Mouse (Mus musculus) embryonic facial prominence, embryonic 15.5 days (tissue): ENCODE data around the gene Zfc3h1. TPM values are rescaled to one million over a fixed set of nuclear protein-coding genes. Genes with fewer than 3 reads are reported as not detected.

Source experiments
- ATAC-seq: fragments of 200-750 bp; cut with Nextera tagmentation; 2 replicates; pipeline ENCODE4 v1.8.0; 2017; ENCODE audit warnings: low read depth, moderate TSS enrichment; ENCODE audit not compliant: insufficient number of reproducible peaks, low FRiP score, low TSS enrichment
- H3K27ac ChIP-seq: fragments of 300-500 bp; sonication (generic); replicated peaks from 2 replicates; pipeline ENCODE4 v1.5.1; 2015; ENCODE audit warnings: mild to moderate bottlenecking, inconsistent platforms
- H3K27me3 ChIP-seq: fragments of 300-500 bp; sonication (generic); 2 replicates; pipeline ENCODE4 v1.6.1; 2015; ENCODE audit warnings: inconsistent platforms
- H3K36me3 ChIP-seq: fragments of 300-500 bp; sonication (generic); 2 replicates; pipeline ENCODE4 v1.6.1; 2015; ENCODE audit warnings: mild to moderate bottlenecking, inconsistent platforms
- H3K4me1 ChIP-seq: fragments of 300-500 bp; sonication (generic); 2 replicates; pipeline ENCODE4 v1.6.1; 2015; ENCODE audit warnings: inconsistent platforms
- H3K4me2 ChIP-seq: fragments of 300-500 bp; sonication (generic); replicated peaks from 2 replicates; pipeline ENCODE4 v1.6.1; 2015; ENCODE audit warnings: mild to moderate bottlenecking, inconsistent platforms
- H3K4me3 ChIP-seq: fragments of 300-500 bp; sonication (generic); replicated peaks from 2 replicates; pipeline ENCODE4 v1.5.1; 2015; ENCODE audit warnings: mild to moderate bottlenecking, inconsistent platforms
- H3K9ac ChIP-seq: fragments of 300-500 bp; sonication (generic); 2 replicates; pipeline ENCODE4 v1.6.1; 2015; ENCODE audit warnings: inconsistent platforms
- H3K9me3 ChIP-seq: fragments of 300-500 bp; sonication (generic); replicated peaks from 2 replicates; pipeline ENCODE4 v1.6.1; 2016; ENCODE audit warnings: inconsistent platforms
- WGBS: fragments of 180-500 bp; shearing (Covaris S2); methylation state at CpG from one replicate; pipeline ENCODE4 v1.1.7; 2015; 5-methylcytosine and 5-hydroxymethylcytosine counted together
- polyA plus RNA-seq: library from polyadenylated mRNA; unstranded; fragments of >200 nt; fragmentation: Nextera tagmentation; extraction: Ambion mirVana; gene quantifications from 2 replicates; pipeline ENCODE4 v1.2.1, GENCODE M21; 2015

Gene Zfc3h1
- polyA plus RNA-seq, 1 experiment from 2014 or later = 22.0 TPM

DNA sequence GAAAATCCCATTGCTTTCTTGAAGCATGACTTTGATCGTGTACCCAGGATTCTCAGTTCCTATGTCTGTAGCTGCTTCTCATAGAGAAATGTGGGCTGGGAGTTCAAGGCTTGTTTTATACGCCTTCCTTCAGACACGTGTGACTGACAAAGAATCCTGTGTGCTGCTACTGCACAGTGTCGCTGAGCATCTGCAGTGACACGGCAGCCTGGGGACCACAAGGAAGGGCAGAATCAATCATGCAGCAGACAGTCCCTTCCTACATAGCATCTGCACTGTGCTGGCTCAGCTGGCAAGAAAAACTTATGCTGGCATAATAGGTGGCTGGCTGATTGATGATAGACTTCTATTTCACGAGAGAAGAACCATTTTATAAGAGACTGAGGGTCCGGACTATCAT, 80.3 kb downstream of the Zfc3h1 start:
- 78% methylated on average over 7 of the region's 7 CpGs for WGBS
- H3K27me3 ChIP-seq = no peaks in the 10 kb centered on the region; the same call in 1 of the 2 replicates

GRCm38 (mm10) chr10:115465778-115466177, 81.0 kb downstream of the Zfc3h1 start:
- Histone ChIP-seq H3K36me3 (peaks cover 3% of the 10 kb centered on the region; the same call in 1 of the 2 replicates), H3K9ac (no peak overlapping the region), H3K27me3 (no peaks in the 10 kb centered on the region; the same call in 1 of the 2 replicates), H3K4me3 (no peak overlapping the region), H3K4me1 (no peaks in the 10 kb centered on the region), H3K27ac (no peak overlapping the region), H3K4me2 (no peak overlapping the region), H3K9me3 (no peaks in the 10 kb centered on the region)
- WGBS = 50% methylated on average over 6 of the region's 6 CpGs
- ATAC-seq = no peak

More for the DNA sequence above, 80.3 kb downstream of the Zfc3h1 start:
- Histone ChIP-seq H3K4me1 (no peaks in the 10 kb centered on the region), H3K9me3 (no peaks in the 10 kb centered on the region), H3K4me3 (no peak overlapping the region), H3K9ac (no peak overlapping the region), H3K27ac (no peak overlapping the region), H3K36me3 (peaks cover 3% of the 10 kb centered on the region; the same call in 1 of the 2 replicates), H3K4me2 (no peak overlapping the region)
- no peak for ATAC-seq

DNA sequence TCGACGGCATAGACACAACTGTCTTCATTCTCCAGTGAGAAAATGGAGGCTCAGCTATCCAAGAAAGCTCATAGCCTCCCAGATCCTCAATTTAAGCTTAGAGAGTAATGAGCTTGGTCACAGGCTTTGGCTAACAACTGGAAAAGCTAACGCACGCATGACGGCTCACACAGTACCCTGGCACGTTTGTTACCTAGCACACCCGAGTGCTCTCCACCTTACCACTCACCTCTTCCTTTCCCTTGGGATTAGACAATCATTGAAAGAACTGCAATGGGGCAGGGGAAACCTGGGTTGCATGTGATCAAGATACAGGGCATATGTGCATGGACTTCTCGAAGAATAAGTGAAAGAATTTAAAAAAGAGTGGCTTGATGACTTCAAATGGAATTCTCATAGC, 83.2 kb downstream of the Zfc3h1 start:
- ATAC-seq = no peak
- Histone ChIP-seq H3K4me1 (no peaks in the 10 kb centered on the region), H3K9ac (no peak overlapping the region), H3K36me3 (peaks cover 3% of the 10 kb centered on the region; the same call in 1 of the 2 replicates), H3K9me3 (no peaks in the 10 kb centered on the region), H3K27me3 (no peaks in the 10 kb centered on the region; the same call in 1 of the 2 replicates), H3K4me2 (no peak overlapping the region), H3K4me3 (no peak overlapping the region), H3K27ac (no peak overlapping the region)
- WGBS = 92% methylated on average over 8 of the region's 8 CpGs

DNA sequence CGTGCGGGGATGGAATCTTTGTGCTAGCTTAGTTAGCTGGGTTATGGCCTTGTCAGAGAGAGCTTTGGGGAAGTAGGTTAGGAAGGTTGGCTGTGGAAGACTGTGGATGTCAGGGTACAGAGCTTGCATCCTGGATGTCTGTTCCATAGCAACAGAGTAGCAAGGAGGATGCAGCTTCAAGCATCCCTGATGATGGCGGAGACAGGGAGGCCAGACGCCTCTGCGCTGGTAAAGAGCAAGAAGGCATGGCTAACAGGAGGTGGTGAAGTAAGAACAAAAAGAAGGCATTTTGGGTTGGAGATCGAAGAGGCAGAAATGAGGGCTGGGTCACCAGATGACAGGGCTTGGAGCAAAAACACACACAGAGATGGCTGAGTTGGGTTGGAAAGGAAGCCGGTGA, 83.9 kb downstream of the Zfc3h1 start:
- no peak overlapping the region for H3K27ac ChIP-seq
- H3K9me3 ChIP-seq = no peaks in the 10 kb centered on the region
- no peaks in the 10 kb centered on the region for H3K4me1 ChIP-seq
- no peak for ATAC-seq
- peaks cover 3% of the 10 kb centered on the region; the same call in 1 of the 2 replicates for H3K36me3 ChIP-seq
- no peaks in the 10 kb centered on the region; the same call in 1 of the 2 replicates for H3K27me3 ChIP-seq
- H3K4me3 ChIP-seq = no peak overlapping the region
- no peak overlapping the region for H3K4me2 ChIP-seq
- H3K9ac ChIP-seq = no peak overlapping the region
- WGBS = 67% methylated on average over 7 of the region's 7 CpGs

GRCm38 (mm10) chr10:115469040-115469439, 84.3 kb downstream of the Zfc3h1 start:
- no peaks in the 10 kb centered on the region; the same call in 1 of the 2 replicates for H3K27me3 ChIP-seq
- H3K4me2 ChIP-seq = no peak overlapping the region
- no peaks in the 10 kb centered on the region for H3K4me1 ChIP-seq
- no peak overlapping the region for H3K4me3 ChIP-seq
- H3K27ac ChIP-seq = no peak overlapping the region
- H3K9me3 ChIP-seq = no peaks in the 10 kb centered on the region
- WGBS = 42% methylated on average over 7 of the region's 7 CpGs
- ATAC-seq = no peak
- H3K36me3 ChIP-seq = peaks cover under 1% of the 10 kb centered on the region; the same call in 1 of the 2 replicates
- no peak overlapping the region for H3K9ac ChIP-seq

DNA sequence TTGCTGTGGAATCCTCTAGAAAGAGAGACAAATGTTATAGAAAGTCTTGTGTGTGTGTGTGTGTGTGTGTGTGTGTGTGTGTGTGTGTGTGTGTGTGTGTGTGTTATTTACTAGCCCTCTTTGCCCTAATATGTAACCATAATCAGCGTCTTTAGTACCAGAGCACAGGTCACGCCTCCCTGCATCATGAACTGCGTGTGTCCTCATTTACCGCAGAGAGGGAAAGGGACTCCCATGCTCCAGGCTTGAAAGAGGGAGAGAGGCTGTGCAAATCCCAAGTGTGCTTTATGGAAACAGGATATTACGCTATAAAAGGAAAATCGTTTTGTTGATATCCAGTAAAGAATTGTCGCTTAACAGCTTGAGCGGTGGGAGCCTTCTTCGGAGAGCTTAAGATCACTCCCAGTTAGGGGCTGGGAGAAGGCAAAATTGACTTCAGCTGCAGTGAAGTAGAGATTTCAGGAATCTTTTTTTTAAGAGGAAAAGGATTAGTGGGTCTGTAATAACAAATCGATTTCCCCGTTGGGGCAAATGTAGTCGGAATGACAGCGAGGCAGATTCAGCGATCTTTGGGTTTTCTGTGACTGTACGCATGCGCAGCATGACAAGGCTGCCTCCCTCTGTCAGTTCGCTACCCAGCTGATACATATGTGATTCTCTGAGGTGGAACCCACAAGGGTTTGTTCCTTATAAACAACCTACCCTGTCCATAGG, 86.0 kb downstream of the Zfc3h1 start:
- H3K36me3 ChIP-seq = no peaks in the 10 kb centered on the region
- H3K4me2 ChIP-seq = peak overlapping the region; percentile 36
- no peaks in the 10 kb centered on the region; the same call in 1 of the 2 replicates for H3K27me3 ChIP-seq
- no peak for ATAC-seq
- no peak overlapping the region for H3K9ac ChIP-seq
- no peak overlapping the region for H3K27ac ChIP-seq
- 38% methylated on average over 17 of the region's 17 CpGs for WGBS
- no peaks in the 10 kb centered on the region for H3K9me3 ChIP-seq
- peak overlapping the region; percentile 29 for H3K4me3 ChIP-seq
- H3K4me1 ChIP-seq = no peaks in the 10 kb centered on the region

GRCm38 (mm10) chr10:115473213-115473961, 88.6 kb downstream of the Zfc3h1 start:
- Histone ChIP-seq H3K4me3 (no peak overlapping the region), H3K9me3 (no peaks in the 10 kb centered on the region), H3K9ac (no peak overlapping the region), H3K27me3 (no peaks in the 10 kb centered on the region; the same call in 1 of the 2 replicates), H3K36me3 (no peaks in the 10 kb centered on the region), H3K4me1 (peaks cover 2% of the 10 kb centered on the region; the same call in 1 of the 2 replicates), H3K27ac (no peak overlapping the region), H3K4me2 (no peak overlapping the region)
- no peak for ATAC-seq
- 73% methylated on average over 6 of the region's 6 CpGs for WGBS

GRCm38 (mm10) chr10:115475000-115475550, 90.3 kb downstream of the Zfc3h1 start:
- no peak overlapping the region for H3K4me3 ChIP-seq
- no peak overlapping the region for H3K27ac ChIP-seq
- H3K4me1 ChIP-seq = peaks cover 12% of the 10 kb centered on the region; the same call in 1 of the 2 replicates
- no peak overlapping the region for H3K9ac ChIP-seq
- no peaks in the 10 kb centered on the region for H3K36me3 ChIP-seq
- no peak for ATAC-seq
- WGBS = 64% methylated on average over 7 of the region's 7 CpGs
- H3K27me3 ChIP-seq = no peaks in the 10 kb centered on the region
- H3K9me3 ChIP-seq = no peaks in the 10 kb centered on the region
- no peak overlapping the region for H3K4me2 ChIP-seq

DNA sequence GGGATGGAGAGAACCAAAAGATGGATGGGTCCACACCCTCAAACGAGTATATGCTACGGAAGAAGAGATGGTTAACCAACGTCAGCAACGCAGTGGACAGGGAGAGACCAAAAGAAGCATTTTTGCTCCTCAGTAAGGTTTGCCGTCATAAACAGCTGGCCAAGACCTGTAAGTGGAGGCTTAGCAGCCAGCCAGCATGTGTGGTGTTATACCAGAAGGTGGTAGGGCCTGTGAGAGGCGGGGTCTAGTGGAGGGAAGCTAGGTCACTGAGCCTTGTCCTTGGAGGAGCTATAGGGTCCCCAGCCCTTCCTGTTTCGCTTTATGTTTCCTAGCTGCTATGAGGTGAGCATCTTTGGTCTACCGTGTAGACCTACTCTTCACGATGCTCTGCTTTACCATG, 91.7 kb downstream of the Zfc3h1 start:
- Histone ChIP-seq H3K27me3 (no peaks in the 10 kb centered on the region), H3K9ac (no peak overlapping the region), H3K36me3 (no peaks in the 10 kb centered on the region), H3K9me3 (no peaks in the 10 kb centered on the region), H3K27ac (no peak overlapping the region), H3K4me2 (no peak overlapping the region), H3K4me1 (peaks cover 12% of the 10 kb centered on the region; the same call in 1 of the 2 replicates), H3K4me3 (no peak overlapping the region)
- ATAC-seq = no peak
- 95% methylated on average over 9 of the region's 9 CpGs for WGBS

GRCm38 (mm10) chr10:115478441-115479141, 93.8 kb downstream of the Zfc3h1 start:
- peak overlapping the region; percentile 26 for H3K4me3 ChIP-seq
- peak; percentile 34 for ATAC-seq
- H3K4me1 ChIP-seq = peaks cover 12% of the 10 kb centered on the region; the same call in 1 of the 2 replicates
- no peaks in the 10 kb centered on the region for H3K27me3 ChIP-seq
- no peaks in the 10 kb centered on the region for H3K9me3 ChIP-seq
- no peak overlapping the region for H3K27ac ChIP-seq
- H3K4me2 ChIP-seq = peak overlapping the region; percentile 48
- H3K36me3 ChIP-seq = no peaks in the 10 kb centered on the region
- no peak overlapping the region for H3K9ac ChIP-seq
- WGBS = 7% methylated on average over 19 of the region's 20 CpGs
